Mouse (Mus musculus) MEL-GATA-1-ER (cell line): ENCODE measurements around the gene Krba1.

Experiments
- DNase-seq: peaks from one replicate; pipeline ENCODE4 v3.0.0-alpha.2; 2012; ENCODE audit warnings: low read depth; ENCODE audit errors: extremely low read depth

The Krba1 gene

DNA sequence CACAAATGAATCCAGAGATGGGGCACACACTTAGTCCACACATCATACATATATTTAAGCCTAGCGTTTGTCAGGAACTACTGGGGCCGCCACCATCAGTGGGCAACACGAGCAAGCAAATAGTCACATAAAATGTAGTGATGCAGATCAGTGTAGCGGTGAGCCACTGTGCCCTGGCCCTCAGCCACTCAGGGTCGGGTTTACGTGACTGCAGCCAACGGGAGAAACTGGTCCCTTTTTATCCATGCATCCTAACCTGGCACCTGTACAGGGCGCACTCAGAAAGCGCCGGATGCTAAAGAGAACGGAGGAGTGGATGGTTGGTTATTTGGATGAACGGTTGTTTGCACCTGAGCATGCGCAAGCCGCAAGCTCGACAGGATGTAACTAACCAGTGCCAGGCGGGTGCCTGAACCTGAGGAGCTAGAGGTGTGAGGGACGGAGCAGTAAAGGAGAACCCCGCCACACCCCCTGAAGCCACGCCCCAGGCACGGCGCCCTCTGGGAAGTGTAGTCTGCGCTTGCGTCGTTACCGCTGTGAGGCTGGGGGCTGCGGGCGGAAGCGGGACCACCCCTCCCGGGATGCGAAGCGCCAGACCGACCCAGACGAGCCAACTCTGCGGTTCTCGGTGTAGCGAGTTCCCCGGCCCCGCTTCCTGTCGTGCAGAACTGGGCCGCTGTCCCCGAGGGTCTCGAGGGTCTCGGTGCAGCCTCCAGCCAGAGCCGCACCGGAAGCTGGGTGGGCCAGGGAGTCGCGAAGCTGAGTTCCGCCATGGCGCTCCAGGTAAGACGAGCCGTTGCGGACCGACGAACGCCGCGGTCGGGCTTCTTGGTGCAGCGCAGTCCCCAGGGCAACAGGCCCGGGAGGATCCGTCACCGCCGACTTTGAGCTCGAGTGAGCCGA lies at the start of gene Krba1:
Krba1 (plus strand) TSS at position 482 of the 903 bp plus-strand sequence.
- DNase-seq, result peak; percentile 27

DNA sequence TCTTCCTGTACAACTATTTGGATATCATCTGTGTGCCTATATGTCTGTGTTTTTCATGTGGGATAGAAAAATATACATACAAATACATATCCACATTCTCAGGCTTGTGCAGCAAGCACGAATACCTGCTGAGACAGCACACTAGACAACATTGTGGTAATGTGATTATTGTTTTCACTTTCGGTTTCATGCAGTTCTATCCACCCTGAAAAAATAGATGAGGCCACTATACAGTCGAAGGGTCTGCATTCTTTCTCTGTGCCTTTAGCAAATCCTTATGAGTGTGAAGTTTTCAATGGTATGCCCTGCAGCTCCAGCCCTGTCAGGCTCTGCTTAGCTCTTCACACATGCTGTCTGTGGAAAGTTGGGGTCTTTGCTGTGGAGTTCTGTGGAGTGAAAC lies 36.5 kb upstream of the Krba1 start:
- no peak for DNase-seq

DNA sequence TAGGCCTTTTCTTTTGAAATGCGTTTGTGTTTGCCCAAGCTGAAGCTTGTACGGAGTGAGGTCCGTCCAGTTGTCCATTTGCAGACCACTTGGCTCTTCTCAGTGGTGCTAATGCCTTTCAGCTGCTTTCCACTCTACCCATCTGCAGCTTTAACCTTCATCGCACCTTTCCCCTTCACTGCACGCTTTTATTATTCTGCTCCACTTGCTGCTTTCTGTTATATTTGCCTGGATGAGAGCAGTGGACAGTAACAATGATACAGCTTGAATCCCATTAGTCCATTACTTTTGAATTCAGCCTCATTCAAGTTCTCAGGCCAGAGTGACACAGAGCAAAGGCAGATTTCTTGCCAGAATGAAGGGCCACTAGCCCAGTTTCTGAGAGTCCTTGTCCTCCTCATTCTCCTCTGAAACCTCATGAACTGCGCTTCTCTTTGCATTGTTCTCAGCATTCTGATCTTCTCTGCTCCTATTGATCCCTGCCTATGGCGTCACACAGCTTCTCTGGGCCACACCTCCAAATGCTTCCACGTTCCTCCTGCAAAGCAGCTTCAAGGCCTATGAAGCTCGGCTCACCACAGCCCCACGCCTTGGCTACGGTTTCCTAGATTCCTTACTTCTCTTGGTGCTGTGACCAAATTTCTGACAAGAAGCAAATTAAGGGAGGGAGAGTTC lies 28.9 kb upstream of the Krba1 start:
- DNase-seq, result no peak

DNA sequence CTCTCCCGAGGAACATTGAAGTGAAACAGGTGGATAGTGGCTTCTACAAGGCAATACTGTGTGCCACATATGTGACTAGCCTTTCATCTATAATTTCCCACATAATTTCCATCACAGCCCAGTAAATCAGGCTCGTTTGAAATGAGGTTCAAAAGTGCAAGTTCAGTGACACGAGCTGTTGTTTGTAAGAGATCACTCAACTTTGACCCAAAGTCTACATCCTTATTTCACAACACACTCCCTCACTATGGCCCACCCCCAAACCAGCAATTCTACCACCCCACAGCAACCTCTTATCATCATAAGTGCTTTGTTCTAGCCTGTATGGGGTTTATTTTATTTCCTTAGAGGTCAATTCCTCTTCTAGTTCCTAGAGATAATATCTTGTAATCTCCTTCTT lies 7.2 kb upstream of the Krba1 start:
- no peak for DNase-seq

DNA sequence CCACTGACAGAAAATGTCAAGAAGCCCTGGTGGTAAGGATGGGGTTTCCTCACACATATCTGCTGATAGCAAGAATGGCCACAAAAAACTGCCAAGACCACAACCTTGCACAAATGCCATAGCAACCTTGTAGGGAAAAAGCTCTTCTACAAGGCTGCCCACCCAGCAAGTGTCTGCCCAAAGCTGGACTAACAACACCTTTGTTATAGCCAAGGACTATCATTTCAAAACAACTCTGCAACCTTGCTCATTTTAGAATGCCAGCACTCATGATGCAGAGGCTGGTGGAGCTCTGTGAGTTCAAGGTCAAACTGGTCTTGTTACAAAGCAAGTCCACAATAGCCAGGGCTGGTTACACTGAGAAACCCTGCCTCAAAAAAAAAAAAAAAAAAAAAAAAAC lies 1.6 kb upstream of the Krba1 start:
- DNase-seq, result no peak

DNA sequence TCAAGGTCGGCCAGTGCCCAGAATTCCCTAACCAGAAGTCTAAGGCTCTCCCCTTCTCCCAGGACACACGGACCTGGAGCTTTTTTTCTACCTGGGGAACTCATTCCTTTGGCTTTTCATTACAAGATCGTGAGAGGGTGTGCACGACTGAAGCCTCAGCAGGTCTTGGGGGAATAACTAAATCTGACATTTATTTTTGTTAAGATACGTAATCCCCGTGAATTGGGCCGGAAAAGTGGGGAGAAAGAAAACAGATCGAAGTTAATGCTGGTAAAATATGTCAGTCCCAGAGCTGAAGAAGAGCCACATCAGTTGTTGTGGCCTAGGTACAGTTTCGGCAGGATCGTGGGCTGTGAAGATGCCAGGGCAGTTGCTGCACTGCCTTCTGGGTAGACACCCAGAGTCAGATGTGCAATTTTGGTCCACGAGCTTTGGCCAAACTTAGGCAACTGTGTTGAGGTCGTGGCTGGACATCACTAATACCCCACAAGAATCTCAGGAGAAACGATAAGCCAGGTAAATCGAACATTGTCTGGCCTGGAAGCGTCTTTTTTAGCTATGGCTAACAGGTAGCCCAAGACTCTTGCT lies 716 bp downstream of the Krba1 start:
- no peak for DNase-seq

DNA sequence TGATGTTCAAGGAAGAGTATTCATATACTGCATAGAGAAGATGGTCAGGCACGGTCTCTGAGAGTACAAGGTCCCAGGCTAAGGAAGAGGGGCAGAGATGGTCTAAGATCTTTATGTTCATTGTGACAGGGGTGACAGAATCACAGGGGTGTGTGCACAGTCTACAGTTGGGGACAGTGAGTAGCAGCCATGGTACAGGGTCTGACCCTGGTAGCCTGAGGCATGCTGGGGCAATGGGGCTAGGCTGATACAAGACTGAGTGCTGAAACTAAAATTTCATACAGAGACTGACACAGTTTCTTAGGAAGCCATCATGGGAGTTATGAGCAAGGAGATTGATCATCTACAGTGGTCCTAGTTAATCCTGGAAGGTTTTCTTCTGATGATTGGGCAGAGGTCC lies 1.3 kb downstream of the Krba1 start:
- no peak for DNase-seq

DNA sequence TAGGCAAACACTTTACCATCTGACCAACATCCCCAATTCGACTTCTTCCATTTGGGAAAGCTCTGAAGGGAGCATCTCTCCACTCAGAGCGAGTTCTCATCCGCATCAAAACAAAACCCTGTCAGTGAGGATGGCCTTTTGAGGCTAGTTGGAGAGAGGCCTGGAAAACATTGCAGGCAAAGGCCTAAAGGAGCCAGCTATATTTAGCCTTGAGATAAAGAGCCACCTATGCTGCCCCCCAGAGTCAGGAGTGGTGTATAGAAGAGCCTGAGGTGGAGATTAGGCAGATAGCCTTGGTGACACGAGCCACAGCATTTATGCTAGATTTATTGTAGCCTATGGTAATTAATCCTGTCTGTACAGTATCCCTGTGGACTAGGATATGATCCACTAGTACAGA lies 1.9 kb downstream of the Krba1 start:
- DNase-seq, result no peak

DNA sequence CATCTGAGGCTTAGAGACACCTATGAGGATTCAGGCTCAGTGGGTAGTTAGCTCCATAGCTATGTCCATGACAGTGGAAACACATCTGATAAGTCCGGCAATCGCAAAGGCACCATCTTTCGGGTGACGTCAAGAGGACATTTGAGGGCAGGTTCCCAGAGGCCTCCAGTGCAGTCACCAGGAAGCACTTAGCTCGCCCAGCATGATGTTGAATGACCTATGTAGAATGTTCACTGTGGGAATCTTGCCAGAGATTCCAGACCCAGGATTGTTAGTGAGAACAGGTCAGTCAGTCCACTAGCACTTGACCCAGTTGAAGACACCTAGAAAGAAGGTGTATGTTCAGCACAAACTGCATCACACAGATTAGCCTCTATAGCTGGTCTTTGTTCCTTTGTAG lies 4.5 kb downstream of the Krba1 start:
- DNase-seq, result no peak

DNA sequence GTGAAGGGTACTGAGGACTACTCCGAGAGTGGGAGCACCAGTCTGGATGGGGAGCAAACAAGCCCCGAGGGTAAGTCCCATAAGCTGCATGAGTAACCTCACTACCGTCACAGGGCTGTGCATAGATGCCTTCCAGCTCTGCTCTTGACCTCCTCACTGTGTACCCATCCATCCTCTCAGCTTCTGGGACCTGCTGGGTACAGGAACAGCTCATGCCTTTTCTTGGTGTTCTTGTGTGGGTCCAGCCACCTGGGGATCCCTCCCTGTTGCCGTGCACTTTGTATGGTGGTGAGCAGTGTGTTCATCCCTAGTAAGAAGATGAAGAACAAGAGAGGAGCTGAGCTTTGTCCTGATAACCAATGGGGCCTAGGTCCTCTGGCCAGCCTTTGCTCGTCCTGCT lies 8.7 kb downstream of the Krba1 start:
- no peak for DNase-seq

DNA sequence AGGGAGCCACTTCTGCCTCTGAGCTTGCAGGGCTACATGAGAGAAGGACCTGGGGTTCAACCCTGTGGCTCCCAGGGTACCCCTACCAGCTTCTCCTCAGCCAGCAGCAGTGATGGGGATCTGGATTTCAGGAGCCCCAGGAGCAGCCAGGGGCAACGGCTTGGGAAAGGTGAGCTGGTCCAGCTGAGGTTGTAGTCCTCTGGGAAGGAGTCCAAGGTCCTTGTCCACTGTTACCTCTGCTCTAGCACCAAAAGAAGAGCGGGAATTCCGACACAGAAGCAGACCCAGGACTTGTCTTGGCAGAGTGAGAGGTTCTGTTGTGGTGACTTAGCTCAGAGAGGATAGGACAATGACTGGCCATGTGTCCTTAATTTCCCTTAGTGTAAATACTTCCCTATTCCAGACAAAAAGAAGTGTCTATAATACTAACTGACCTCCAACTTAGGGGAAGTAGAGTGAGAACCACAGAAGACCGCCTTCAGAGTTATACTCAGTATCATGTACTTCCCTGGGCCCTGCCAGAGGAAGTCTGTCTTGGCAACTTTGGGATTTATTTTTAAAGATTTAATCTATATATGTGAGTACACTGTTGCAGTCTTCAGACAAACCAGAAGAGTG lies 14.4 kb downstream of the Krba1 start:
- no peak for DNase-seq

DNA sequence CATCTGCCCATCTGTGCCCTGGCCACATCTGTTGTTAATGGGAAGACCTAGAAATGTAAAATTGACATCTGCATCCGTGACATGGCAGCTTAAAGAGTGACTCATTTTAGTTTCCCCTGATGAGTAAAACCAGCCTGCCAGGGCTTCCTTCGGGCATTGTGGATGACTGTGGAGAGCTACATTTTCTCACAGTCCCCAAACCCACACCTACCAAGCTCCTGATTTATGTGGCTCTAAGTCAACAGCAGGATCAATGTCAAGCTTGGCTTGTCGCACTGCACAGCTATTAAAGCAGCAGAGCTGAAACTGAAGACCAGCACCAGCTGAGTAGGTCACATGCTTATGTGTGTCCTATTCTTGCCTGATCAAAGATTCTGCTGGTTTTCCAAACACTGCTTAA lies 15.2 kb downstream of the Krba1 start:
- DNase-seq, result no peak

DNA sequence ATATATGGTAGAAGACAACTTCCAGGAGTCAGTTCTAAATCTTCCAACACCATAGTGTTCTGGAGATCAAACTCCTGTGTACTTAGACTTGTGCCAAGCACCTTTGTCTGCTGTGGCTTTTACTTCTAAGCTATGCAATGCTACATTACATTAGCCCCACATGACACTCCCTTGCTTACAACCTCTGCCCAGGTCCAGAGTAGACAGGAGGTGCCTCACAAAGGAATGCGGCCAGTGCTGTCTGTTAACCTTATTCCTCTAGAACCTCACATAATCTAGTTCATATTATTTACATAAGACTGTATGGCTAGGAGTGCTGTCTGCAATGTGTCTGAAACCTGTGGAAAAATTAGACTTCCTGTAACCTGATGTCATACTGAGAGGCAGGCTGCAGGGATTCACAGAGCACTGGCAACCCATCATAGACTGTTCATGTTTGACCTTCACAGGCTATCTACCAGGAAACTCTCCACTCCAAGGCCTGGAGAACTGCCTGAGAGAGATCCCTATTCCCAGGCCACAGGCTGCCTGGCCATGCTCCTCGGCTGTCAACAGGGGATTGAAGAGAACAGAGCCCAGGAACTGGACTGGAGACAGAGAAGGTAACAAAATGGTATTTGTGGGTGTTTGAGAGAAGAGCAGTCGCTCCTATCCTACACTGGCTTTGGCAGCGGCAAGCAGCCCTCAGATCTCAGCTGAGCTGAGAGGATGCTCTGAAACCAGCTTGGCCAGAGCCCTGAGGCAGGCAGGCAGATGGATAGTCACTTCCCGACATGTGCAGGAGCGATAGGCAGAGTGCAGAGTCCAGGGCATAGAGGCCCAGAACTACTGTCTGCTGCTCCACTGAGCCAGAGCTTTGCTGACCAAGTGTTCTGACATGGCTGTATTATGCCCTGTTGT lies 16.1 kb downstream of the Krba1 start:
- no peak for DNase-seq

DNA sequence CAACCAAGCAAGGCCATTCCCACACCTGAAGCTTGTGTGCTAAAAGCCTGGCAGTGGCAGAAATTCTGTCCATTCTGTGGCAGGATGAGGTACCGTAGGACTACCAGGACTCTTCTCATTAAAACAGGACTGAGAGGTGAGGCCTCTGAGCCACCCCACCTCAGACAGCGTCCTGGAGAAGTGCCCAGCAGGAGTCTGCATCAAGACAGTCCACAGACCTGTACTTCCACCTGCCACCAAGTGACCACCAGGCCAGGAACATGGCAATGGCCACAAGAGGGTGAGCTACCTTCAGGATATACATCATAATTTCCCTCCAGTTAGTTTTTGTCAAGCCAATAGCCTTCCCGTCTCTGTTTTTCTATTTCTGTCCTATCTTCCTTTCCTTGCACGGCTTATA lies 16.8 kb downstream of the Krba1 start:
- no peak for DNase-seq

DNA sequence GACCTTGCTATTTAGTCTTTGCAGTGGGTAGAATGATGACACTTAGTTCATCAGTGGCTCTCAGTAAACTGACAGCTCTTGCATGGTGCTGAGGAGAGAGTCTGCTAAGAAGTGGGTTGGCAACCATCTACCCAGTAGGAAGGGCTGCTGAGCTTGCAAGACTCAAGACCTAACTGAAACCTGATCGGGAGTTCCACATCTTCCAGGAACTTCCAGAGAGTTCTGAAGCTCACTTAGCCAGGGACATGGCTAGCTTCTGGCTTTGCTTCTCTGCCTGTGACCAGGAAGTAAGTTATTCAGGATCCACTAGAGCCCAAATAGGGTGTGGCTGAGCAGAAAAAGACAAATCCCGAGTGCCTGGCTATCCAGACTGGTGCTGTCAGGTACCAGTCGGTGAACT lies 17.3 kb downstream of the Krba1 start:
- no peak for DNase-seq

DNA sequence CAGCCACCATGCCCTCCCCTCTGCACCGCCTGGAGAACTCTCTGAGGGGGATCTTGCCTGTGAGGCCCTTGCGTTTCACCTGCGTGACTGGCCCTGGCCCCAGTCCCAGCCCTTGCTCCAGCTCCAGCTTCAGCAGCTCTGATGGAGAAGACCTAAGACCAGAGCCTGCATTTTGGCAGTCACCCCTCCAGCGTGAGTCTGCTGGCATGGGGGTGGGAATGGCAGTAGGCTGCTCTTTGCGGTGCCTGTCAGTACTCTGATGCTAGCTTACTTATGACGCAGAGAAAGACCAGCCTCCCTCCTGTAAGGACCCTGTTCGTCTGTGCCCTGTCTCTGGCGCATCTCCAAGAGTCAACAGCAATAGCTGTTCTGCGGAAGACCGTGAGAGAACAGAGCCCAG lies 17.7 kb downstream of the Krba1 start:
- DNase-seq, result no peak

DNA sequence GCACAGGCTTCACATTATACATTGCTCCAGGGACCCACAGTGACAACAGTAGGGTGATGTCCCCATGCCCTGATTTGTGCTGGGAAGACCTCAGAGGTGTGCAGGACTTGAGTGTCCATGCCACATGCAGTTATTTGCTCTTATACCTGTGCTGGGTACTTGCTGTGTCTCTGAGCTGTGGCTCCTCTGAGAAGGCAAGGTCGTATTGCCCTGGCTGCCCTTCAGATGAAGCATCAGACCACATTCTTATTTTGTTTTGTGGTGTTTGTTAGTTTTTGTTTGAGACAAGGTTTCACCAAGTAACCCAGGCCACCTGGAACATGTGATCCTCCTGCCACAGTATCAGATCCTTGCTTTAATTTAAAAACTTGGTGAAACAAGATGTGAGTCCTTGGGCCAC lies 19.5 kb downstream of the Krba1 start:
- no peak for DNase-seq

DNA sequence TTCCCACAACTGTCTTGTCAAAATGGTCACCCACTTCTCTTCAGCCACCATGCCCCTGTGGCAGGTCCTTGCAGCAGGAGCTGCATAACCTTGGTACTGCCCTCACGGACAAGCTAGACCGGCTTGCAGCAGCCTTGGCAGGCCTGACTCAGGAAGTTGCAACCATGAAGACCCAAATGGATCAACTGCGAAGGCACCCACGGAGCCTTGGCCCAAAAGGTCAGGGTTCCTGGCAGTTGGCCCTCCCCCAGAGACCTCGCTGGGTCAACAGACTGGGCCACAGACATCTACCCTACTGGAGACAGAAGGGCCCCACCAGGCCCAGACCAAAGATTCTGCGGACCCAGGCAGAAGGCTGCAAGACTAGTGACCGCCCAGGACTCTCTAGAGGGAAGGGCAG lies 20.2 kb downstream of the Krba1 start:
- no peak for DNase-seq

DNA sequence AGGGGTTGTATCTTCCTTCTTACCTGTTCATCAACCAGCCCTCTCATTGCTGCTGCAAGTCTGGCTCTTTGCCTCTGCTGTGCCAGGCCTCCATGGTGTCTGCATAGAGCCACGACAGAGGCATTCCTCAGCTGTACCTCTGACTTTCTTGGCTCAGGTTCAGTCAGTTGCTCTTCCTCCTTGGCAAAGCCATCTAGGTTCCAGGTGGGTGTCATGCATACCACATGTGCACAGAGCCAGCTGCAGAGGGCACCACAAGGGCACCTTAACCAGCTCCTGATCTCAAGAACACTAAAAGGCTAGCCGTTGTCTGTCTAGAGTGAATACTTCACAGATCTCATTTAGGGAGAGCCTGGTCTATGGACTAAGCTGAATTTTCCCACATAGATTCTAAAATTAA lies 21.1 kb downstream of the Krba1 start:
- no peak for DNase-seq

DNA sequence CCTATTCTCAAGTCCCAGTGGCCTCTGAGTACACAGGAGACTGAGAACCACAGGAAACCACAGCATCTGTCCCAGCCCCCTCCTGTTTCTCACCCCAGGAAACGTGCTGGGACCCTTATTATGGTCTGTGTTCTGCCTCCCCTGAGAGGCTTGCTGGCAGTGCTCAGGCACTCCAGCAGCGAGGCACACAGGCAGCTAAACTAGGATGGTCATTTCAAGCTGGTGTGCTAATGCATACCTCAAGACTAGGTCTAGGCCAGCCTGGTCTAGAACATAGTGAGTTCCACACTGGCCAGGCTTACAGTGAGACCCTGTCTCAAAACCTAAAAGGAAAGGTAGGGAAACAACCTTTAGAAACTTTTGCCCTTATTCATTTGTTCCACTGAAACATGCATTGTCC lies 25.3 kb downstream of the Krba1 start:
- no peak for DNase-seq

DNA sequence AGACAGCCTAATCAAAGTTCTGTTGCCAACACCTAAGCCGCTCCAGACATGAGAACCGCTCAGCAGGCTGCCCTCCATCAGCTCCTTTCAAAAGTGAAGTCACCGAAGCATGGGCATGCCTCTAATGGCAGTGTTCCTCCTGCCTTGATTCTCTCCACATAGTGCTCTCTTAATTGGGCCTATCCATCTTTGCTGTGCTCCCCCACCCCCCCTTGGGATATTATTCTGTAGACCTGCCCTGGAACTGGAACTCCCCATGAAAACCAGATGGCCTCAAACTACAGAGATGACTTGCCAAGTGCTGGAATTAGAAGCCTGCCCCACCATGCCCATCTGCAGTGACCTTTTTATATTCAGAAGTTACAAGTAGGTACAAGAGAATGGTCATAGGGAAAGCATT lies 27.9 kb downstream of the Krba1 start:
- no peak for DNase-seq
